Mouse (Mus musculus) bone marrow, adult 2 months (tissue): ENCODE data around the gene Anxa3.

Experiments
- CTCF ChIP-seq: fragments of 200-500 bp; IDR thresholded peaks from 2 replicates; pipeline ENCODE4 v1.5.1; 2011; ENCODE audit warnings: low read length, control low read depth; ENCODE audit not compliant: control insufficient read depth, insufficient read depth
- POLR2A ChIP-seq: fragments of 200-500 bp; IDR thresholded peaks from 2 replicates; pipeline ENCODE4 v1.6.1; 2011; ENCODE audit warnings: low read depth, mild to moderate bottlenecking, control low read depth, low read length, borderline replicate concordance; ENCODE audit not compliant: control insufficient read depth

GRCm38 (mm10) chr5:96888396-96888795 lies 95.3 kb downstream of the Anxa3 start:
- TF ChIP-seq CTCF (no peak), POLR2A (no peak)
